Mouse (Mus musculus) midbrain, embryonic 11.5 days (tissue): Measurements from ENCODE around the gene Tmem132c. TPM values are rescaled to one million over a fixed set of nuclear protein-coding genes. Genes with fewer than 3 reads are reported as not detected.
A peak's percentile ranks its signal among the peaks of the same experiment; 100 is the strongest.

Source experiments
- ATAC-seq: fragments of 200-750 bp; cut with Nextera tagmentation; 2 replicates; pipeline ENCODE4 v1.8.0; 2017; ENCODE audit warnings: moderate TSS enrichment, moderate library complexity; ENCODE audit not compliant: low FRiP score
- DNase-seq: peaks from one replicate; pipeline ENCODE4 v3.0.0; 2015; ENCODE audit warnings: low spot score; ENCODE audit errors: missing footprints
- H3K27ac ChIP-seq: fragments of 300-500 bp; sonication (generic); 2 replicates; pipeline ENCODE4 v1.5.1; 2014; ENCODE audit warnings: low read depth, low read length
- H3K27me3 ChIP-seq: fragments of 300-500 bp; sonication (generic); 2 replicates; pipeline ENCODE4 v1.6.1; 2014; ENCODE audit warnings: mild to moderate bottlenecking, low read length, moderate library complexity, mixed read lengths; ENCODE audit not compliant: control insufficient read depth, insufficient read depth
- H3K36me3 ChIP-seq: fragments of 300-500 bp; sonication (generic); 2 replicates; pipeline ENCODE4 v1.6.1; 2014; ENCODE audit warnings: mild to moderate bottlenecking, low read length, moderate library complexity, mixed read lengths; ENCODE audit not compliant: control insufficient read depth, insufficient read depth
- H3K4me1 ChIP-seq: fragments of 300-500 bp; sonication (generic); 2 replicates; pipeline ENCODE4 v1.6.1; 2014; ENCODE audit warnings: low read length; ENCODE audit not compliant: control insufficient read depth, insufficient read depth
- H3K4me2 ChIP-seq: fragments of 300-500 bp; sonication (generic); 2 replicates; pipeline ENCODE4 v1.6.1; 2014; ENCODE audit warnings: mild to moderate bottlenecking, moderate library complexity
- H3K4me3 ChIP-seq: fragments of 300-500 bp; sonication (generic); 2 replicates; pipeline ENCODE4 v1.5.1; 2014; ENCODE audit warnings: low read depth, low read length
- H3K9ac ChIP-seq: fragments of 300-500 bp; sonication (generic); 2 replicates; pipeline ENCODE4 v1.6.1; 2014; ENCODE audit warnings: low read length
- H3K9me3 ChIP-seq: fragments of 300-500 bp; sonication (generic); 2 replicates; pipeline ENCODE4 v1.6.1; 2016; ENCODE audit warnings: low read length; ENCODE audit not compliant: control insufficient read depth
- WGBS: fragments of 180-500 bp; shearing (Covaris S2); extraction: QIAGEN DNeasy Blood & Tissue Kit; methylation state at CpG from one replicate; pipeline ENCODE4 v1.1.7; 2014; 5-methylcytosine and 5-hydroxymethylcytosine counted together
- polyA plus RNA-seq: library from polyadenylated mRNA; unstranded; fragments of >200 nt; fragmentation: Nextera tagmentation; extraction: Ambion mirVana; gene quantifications from 2 replicates; pipeline ENCODE4 v1.2.1, GENCODE M21; 2014

Gene Tmem132c
- polyA plus RNA-seq, 1 experiment from 2014 or later: 16.3 TPM

DNA sequence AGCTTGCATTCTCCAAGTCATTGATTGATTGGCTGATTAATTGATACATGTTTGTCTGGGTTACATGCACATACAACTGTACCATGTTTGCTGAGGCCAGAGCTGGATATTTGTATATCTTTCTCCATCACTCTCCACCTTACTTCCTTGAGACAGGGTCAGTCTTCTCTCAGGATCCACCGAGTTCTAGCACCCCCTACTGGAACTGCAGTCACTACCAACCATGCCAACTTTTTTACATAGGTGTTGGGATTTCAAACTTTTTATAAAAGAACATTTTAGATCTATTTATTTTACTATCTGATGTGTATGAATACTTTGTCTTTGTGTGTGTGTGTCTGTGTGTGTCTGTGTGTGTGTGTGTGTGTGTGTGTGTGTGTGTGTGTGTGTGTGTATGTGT, 123.5 kb downstream of the Tmem132c start:
- H3K9me3 ChIP-seq: no peaks in the 10 kb centered on the region
- 15% methylated on average over 1 of the region's 1 CpGs for WGBS
- no peak overlapping the region for H3K27ac ChIP-seq
- no peak overlapping the region for H3K9ac ChIP-seq
- H3K36me3 ChIP-seq: no peaks in the 10 kb centered on the region
- H3K27me3 ChIP-seq: no peaks in the 10 kb centered on the region
- H3K4me3 ChIP-seq: no peak overlapping the region
- H3K4me1 ChIP-seq: peaks cover 2% of the 10 kb centered on the region; the same call in 1 of the 2 replicates
- DNase-seq: no peak
- no peak overlapping the region for H3K4me2 ChIP-seq
- no peak for ATAC-seq

GRCm38 (mm10) chr5:127368191-127368590, 126.6 kb downstream of the Tmem132c start:
- ATAC-seq (no peak), DNase-seq (no peak)
- 92% methylated on average over 3 of the region's 3 CpGs for WGBS
- Histone ChIP-seq H3K4me2 (no peak overlapping the region), H3K27ac (no peak overlapping the region), H3K36me3 (no peaks in the 10 kb centered on the region), H3K9me3 (no peaks in the 10 kb centered on the region), H3K4me3 (no peak overlapping the region), H3K4me1 (peaks cover 2% of the 10 kb centered on the region; the same call in 1 of the 2 replicates), H3K9ac (no peak overlapping the region), H3K27me3 (no peaks in the 10 kb centered on the region)

DNA sequence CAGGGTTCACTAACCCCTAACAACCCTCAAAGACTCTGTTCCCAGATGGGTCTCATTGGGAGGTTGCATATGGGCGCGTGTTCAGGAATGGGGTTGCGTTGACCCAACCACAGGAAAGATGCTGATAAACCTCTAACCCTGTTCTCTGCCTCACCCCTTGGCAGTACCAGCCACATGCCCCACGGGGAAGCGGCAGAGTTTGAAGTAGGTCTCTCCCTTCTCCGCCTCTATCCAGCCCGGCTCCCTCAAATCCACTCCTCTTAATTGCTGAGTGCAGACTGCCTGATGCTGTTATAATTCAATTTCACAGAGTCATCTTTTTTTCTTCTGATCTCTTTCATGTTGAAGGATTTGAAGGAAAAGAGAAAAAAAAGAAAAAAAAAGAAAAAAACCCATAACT, 128.2 kb downstream of the Tmem132c start:
- H3K4me2 ChIP-seq: no peak overlapping the region
- DNase-seq: peak; percentile 87
- no peak overlapping the region for H3K27ac ChIP-seq
- H3K36me3 ChIP-seq: no peaks in the 10 kb centered on the region
- ATAC-seq: no peak
- H3K4me3 ChIP-seq: no peak overlapping the region
- H3K9me3 ChIP-seq: no peaks in the 10 kb centered on the region
- peaks cover 2% of the 10 kb centered on the region; the same call in 1 of the 2 replicates for H3K4me1 ChIP-seq
- WGBS: 74% methylated on average over 7 of the region's 7 CpGs
- H3K27me3 ChIP-seq: no peaks in the 10 kb centered on the region
- no peak overlapping the region for H3K9ac ChIP-seq

DNA sequence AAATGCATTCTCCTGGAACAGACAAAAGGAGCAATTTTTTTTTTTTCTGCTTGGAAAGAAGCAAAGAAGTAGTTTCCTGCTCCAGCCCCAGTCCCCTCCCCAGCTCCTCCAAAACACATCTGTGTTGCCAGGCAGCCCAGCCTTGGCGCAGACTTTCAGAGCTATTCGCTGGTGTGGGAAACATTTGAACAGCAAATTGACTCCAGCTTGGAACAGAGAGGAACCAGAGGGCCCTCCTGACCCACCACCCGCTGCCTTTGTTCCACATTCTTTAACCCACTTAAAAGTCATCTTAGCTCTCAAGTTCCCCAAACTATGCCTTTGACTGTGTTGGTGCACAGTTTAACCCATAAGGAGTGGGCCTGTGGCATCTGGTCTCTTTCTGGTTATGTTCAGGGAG, 128.9 kb downstream of the Tmem132c start:
- Histone ChIP-seq H3K4me2 (no peak overlapping the region), H3K4me1 (peaks cover 2% of the 10 kb centered on the region; the same call in 1 of the 2 replicates), H3K27ac (peak overlapping the region; percentile 48; the same call in 1 of the 2 replicates), H3K27me3 (no peaks in the 10 kb centered on the region), H3K36me3 (no peaks in the 10 kb centered on the region), H3K9ac (no peak overlapping the region), H3K9me3 (no peaks in the 10 kb centered on the region), H3K4me3 (no peak overlapping the region)
- ATAC-seq (peak; percentile 70; the same call in 1 of the 2 replicates), DNase-seq (no peak)
- WGBS: 16% methylated on average over 3 of the region's 3 CpGs

GRCm38 (mm10) chr5:127374251-127374650, 132.6 kb downstream of the Tmem132c start:
- DNase-seq (no peak), ATAC-seq (no peak)
- peaks cover 2% of the 10 kb centered on the region; the same call in 1 of the 2 replicates for H3K4me1 ChIP-seq
- H3K9ac ChIP-seq: no peak overlapping the region
- no peak overlapping the region for H3K4me3 ChIP-seq
- no peak overlapping the region for H3K27ac ChIP-seq
- no peaks in the 10 kb centered on the region for H3K36me3 ChIP-seq
- WGBS: 79% methylated on average over 9 of the region's 9 CpGs
- H3K9me3 ChIP-seq: no peaks in the 10 kb centered on the region
- no peaks in the 10 kb centered on the region for H3K27me3 ChIP-seq
- H3K4me2 ChIP-seq: no peak overlapping the region

GRCm38 (mm10) chr5:127375654-127376053, 134.0 kb downstream of the Tmem132c start:
- ATAC-seq (no peak), DNase-seq (no peak)
- Histone ChIP-seq H3K9me3 (no peaks in the 10 kb centered on the region), H3K9ac (no peak overlapping the region), H3K4me2 (no peak overlapping the region), H3K27ac (no peak overlapping the region), H3K27me3 (no peaks in the 10 kb centered on the region), H3K36me3 (no peaks in the 10 kb centered on the region), H3K4me3 (no peak overlapping the region), H3K4me1 (no peaks in the 10 kb centered on the region; the same call in 1 of the 2 replicates)
- WGBS: 95% methylated on average over 3 of the region's 3 CpGs

DNA sequence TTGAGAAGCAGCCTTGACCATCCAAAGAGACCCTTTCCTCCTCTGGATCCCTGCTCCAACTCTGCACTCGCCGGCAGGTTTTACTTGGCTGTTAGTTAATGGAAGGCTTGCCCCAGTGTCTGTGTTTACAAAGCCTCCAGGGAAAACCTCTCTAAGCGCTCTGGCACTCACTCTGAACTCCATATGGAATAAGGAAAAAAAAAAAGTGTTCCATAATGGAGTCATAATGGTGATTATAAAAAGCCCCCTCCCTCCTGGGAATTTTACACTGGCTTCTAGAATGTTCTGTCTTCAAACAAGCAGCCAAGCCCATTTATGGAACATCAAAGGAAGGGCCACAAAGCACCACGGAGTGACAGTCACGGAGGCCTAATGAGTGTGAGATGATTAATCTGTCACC, 136.9 kb downstream of the Tmem132c start:
- 73% methylated on average over 5 of the region's 5 CpGs for WGBS
- no peak overlapping the region for H3K27ac ChIP-seq

GRCm38 (mm10) chr5:127379351-127379750, 137.7 kb downstream of the Tmem132c start:
- DNase-seq (no peak), ATAC-seq (no peak)
- 82% methylated on average over 2 of the region's 2 CpGs for WGBS
- no peaks in the 10 kb centered on the region for H3K4me1 ChIP-seq
- H3K27ac ChIP-seq: no peak overlapping the region
- no peak overlapping the region for H3K9ac ChIP-seq
- H3K9me3 ChIP-seq: no peaks in the 10 kb centered on the region
- H3K36me3 ChIP-seq: no peaks in the 10 kb centered on the region
- H3K4me3 ChIP-seq: no peak overlapping the region
- no peak overlapping the region for H3K4me2 ChIP-seq
- H3K27me3 ChIP-seq: no peaks in the 10 kb centered on the region

More for the DNA sequence above, 136.9 kb downstream of the Tmem132c start:
- Histone ChIP-seq H3K9me3 (no peaks in the 10 kb centered on the region), H3K9ac (no peak overlapping the region), H3K36me3 (no peaks in the 10 kb centered on the region), H3K27me3 (no peaks in the 10 kb centered on the region), H3K4me3 (no peak overlapping the region), H3K4me1 (no peaks in the 10 kb centered on the region), H3K4me2 (no peak overlapping the region)
- DNase-seq (no peak), ATAC-seq (no peak)

- Histone ChIP-seq H3K27me3 (no peaks in the 10 kb centered on the region), H3K9me3 (no peaks in the 10 kb centered on the region), H3K4me1 (no peaks in the 10 kb centered on the region), H3K4me2 (no peak overlapping the region), H3K4me3 (no peak overlapping the region), H3K27ac (no peak overlapping the region), H3K36me3 (no peaks in the 10 kb centered on the region), H3K9ac (no peak overlapping the region)
- ATAC-seq: no peak
- no peak for DNase-seq
- 72% methylated on average over 4 of the region's 4 CpGs for WGBS
Observed at GRCm38 (mm10) chr5:127381216-127381615, 139.6 kb downstream of the Tmem132c start.
